Comparison of ENCODE assay signal across 8 mouse cellular contexts in genomic region chr11:83963991-83964921, GRCm38 (mm10). TPM values are rescaled to one million over a fixed set of nuclear protein-coding genes. Genes with fewer than 3 reads are reported as not detected.
DNase-seq lines count a peak whose midpoint lies in the region; ATAC-seq lines count a peak whose summit lies in the region.

TSS of gene Synrg (plus strand) at chr11:83964428.

- peak; percentile 97 for ATAC-seq in hindbrain, embryonic 15.5 days (ENCODE audit: low FRiP score, low read depth)

- H3K27ac ChIP-seq in hindbrain, embryonic 15.5 days (replicated peaks), result peak within 1 kb of the TSS; percentile 95

- peak within 1 kb of the TSS; percentile 64 for H3K4me2 ChIP-seq in hindbrain, embryonic 15.5 days

- peak; percentile 84 for DNase-seq in R1 (ENCODE audit: low read depth, low spot score)
- peak; percentile 93 to 96 for DNase-seq in cerebellum, postnatal 25 days
- peak; percentile 80 to 88 for DNase-seq in frontal cortex, postnatal 36 days (ENCODE audit: low spot score in 2 of 2)
- DNase-seq in left cerebral cortex, adult 11 months (ENCODE audit: low spot score), result peak; percentile 89
- peak; percentile 93 to 95 for DNase-seq in lung, postnatal 4 days
- DNase-seq in retina, postnatal 7 days (ENCODE audit: low read depth, low spot score), result peak; percentile 76
- DNase-seq in urinary bladder, adult 2 months (ENCODE audit: low spot score), result peak; percentile 89

- H3K4me1 ChIP-seq in hindbrain, embryonic 15.5 days (replicated peaks), result peaks cover 29% of the 10 kb centered on the region

- H3K4me3 ChIP-seq in hindbrain, embryonic 15.5 days, result peak within 1 kb of the TSS; percentile 80

- H3K27me3 ChIP-seq in hindbrain, embryonic 15.5 days, result no peaks in the 10 kb centered on the region

- 2% methylated on average over 59 of the region's 76 CpGs for WGBS in hindbrain, embryonic 15.5 days

- H3K9ac ChIP-seq in hindbrain, embryonic 15.5 days, result peak within 1 kb of the TSS; percentile 80

- H3K9me3 ChIP-seq in hindbrain, embryonic 15.5 days, result no peaks in the 10 kb centered on the region

- peaks cover 30% of the 10 kb centered on the region for H3K36me3 ChIP-seq in hindbrain, embryonic 15.5 days

RNA-seq across cellular contexts. Expression of gene Synrg, which starts in this region (rescaled TPM):
- 23.0 and 24.4 TPM in 2 replicates for polyA plus RNA-seq in hindbrain, embryonic 15.5 days (2015; fragmentation: Nextera tagmentation; extraction: Ambion mirVana)
- polyA plus RNA-seq in urinary bladder, adult 2 months (2012; rRNA removed), result 17.5 and 20.4 TPM in 2 replicates

Comparison
In these comparisons a context has a peak if more than half of its experiments do, and no peak if none do; other contexts are left out.
1. Peak in every context shown above with its lines: DNase-seq, ATAC-seq, H3K4me3 ChIP-seq and H3K27ac ChIP-seq.